Mouse (Mus musculus) cortical plate, adult 2 months (tissue): ENCODE measurements around the gene Arid1b. TPM values are rescaled to one million over a fixed set of nuclear protein-coding genes. Genes with fewer than 3 reads are reported as not detected.

Experiments
- H3K27ac ChIP-seq: fragments of 200-500 bp; 2 replicates; pipeline ENCODE4 v1.5.1; 2012; ENCODE audit warnings: low read length, control low read depth, inconsistent platforms; ENCODE audit not compliant: insufficient read depth
- H3K4me1 ChIP-seq: fragments of 200-500 bp; 2 replicates; pipeline ENCODE4 v1.6.1; 2011; ENCODE audit warnings: low read length; ENCODE audit not compliant: control insufficient read depth, insufficient read depth
- H3K4me3 ChIP-seq: fragments of 200-500 bp; 2 replicates; pipeline ENCODE4 v1.5.1; 2011; ENCODE audit warnings: mild to moderate bottlenecking, low read length, control low read depth; ENCODE audit not compliant: insufficient read depth
- CTCF ChIP-seq: fragments of 200-500 bp; IDR thresholded peaks from 2 replicates; pipeline ENCODE4 v1.5.1; 2011; ENCODE audit warnings: mild to moderate bottlenecking, control low read depth, low read length; ENCODE audit not compliant: insufficient read depth; ENCODE audit errors: extremely low read depth
- POLR2A ChIP-seq: fragments of 200-500 bp; IDR thresholded peaks from 2 replicates; pipeline ENCODE4 v1.6.1; 2011; ENCODE audit warnings: mild to moderate bottlenecking, low read length, control low read depth; ENCODE audit not compliant: insufficient read depth; ENCODE audit errors: extremely low read depth
- polyA plus RNA-seq: library from polyadenylated mRNA; depleted of rRNA; stranded (reverse); fragments of >200 nt; gene quantifications from 2 replicates; pipeline ENCODE4 v1.2.3, GENCODE M21; 2012

The Arid1b gene
- polyA plus RNA-seq, 1 experiment = 22.8 TPM

DNA sequence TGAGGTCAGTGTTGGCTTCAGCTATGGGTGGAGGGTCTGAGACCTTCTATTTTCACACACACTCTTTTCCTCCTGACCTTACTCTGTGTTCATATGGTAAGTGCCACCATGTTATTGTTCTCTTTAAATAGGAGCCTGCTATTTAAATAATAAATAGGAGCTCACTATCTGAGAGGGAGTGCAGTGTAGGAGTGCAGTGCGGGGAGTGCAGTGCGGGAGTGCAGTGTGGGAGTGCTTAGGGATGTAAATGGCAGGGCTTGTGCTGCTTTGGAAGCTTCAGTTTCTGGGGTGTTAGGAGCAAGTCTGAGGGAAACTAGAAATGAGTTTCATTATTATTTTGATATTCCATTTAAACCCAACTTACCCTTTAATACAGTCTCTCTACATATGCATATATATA is 36.2 kb downstream of the Arid1b start:
- Histone ChIP-seq H3K4me3 (no peak overlapping the region), H3K4me1 (peaks cover 2% of the 10 kb centered on the region; the same call in 1 of the 2 replicates), H3K27ac (no peak overlapping the region)
- TF ChIP-seq CTCF (no peak), POLR2A (no peak)

DNA sequence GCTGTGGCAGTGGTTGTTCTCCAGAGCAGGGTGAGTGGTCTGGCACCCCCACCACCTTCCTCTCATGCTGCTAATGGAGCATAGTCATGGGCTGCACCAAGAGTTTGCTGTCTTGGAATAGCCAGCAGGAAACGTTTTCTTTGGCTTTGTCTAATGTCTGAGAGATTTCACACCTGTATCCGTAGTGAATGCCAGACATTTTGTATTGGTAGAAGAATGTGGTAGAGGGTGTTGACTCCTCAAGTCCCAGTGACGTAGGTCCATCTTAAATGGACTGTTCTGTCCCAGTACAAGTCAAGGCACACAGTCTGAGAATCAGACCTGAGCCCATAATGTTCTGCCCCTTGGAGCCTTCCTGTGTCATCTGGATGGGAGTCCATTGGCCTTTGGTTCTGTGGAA is 39.2 kb downstream of the Arid1b start:
- Histone ChIP-seq H3K4me1 (peaks cover 8% of the 10 kb centered on the region), H3K27ac (no peak overlapping the region), H3K4me3 (no peak overlapping the region)
- TF ChIP-seq CTCF (no peak), POLR2A (no peak)

DNA sequence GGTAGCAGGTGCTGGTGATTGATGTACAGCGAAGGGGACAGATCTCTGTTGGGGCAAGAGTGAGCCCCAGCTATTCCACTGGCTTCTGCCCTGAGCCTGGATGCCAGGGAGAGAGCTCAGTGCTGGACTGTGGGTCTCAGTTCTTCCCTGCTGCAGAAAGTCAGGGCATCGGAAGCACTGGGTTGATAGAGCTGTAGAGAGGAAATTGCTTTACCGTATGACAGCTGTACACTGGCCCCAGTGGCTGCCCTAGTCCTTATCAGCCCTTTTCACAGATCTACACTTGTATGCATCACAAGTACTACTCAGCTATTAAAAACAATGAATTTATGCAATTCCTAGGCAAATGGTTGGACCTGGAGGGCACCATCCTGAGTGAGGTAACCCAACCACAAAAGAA is 40.1 kb downstream of the Arid1b start:
- Histone ChIP-seq H3K4me1 (peaks cover 8% of the 10 kb centered on the region), H3K27ac (no peak overlapping the region), H3K4me3 (no peak overlapping the region)
- TF ChIP-seq CTCF = no peak
- TF ChIP-seq POLR2A = no peak

DNA sequence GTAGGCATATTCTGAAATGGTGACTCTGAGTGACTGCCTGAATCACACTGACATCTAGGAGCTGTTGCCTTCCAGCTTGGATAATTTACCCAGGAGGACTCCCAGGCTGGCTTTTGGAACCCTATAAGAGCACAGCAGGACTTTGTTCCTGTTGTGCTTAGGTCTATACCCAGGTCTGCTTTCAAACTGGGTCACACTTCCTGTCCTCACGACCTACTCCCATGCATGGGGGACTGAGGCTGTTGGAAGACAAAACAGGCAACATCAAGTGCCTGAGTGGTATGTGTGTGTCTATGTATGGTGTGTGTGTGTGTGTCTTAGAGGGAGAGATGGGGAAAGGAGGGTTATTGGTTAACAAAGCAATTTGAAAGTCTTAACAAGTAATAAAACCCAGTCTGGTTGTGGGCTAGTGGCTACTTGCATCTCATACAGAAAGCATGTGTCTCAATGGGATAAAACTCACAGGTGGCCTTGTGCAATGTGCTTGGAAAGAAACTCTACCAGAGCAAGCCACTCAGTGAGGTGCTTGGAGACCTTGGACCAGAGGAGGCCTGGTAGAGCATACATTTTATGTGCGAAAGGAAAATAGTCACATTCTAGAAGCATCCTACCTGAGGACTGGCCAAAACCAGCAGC is 42.2 kb downstream of the Arid1b start:
- Histone ChIP-seq H3K4me1 (peaks cover 8% of the 10 kb centered on the region), H3K4me3 (no peak overlapping the region), H3K27ac (no peak overlapping the region)
- no peak for TF ChIP-seq POLR2A
- TF ChIP-seq CTCF = no peak

DNA sequence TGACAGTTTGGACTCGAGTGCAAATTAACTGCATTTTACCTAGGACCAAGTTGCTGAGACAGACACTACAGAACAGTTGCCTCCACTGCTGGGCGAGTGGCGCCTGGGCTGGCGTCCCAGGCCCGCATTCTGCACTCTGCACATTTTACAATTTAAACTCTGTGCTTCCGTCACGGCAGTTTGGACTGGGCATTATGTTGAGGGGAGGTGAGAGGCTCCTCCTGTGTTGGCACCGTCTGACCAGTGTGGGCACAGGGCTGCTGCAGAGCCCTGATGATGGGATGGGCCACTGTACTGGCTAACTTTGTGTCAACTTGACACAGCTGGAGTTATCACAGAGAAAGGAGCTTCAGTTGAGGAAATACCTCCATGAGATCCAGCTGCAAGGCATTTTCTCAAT is 43.1 kb downstream of the Arid1b start:
- TF ChIP-seq POLR2A (no peak), CTCF (no peak)

DNA sequence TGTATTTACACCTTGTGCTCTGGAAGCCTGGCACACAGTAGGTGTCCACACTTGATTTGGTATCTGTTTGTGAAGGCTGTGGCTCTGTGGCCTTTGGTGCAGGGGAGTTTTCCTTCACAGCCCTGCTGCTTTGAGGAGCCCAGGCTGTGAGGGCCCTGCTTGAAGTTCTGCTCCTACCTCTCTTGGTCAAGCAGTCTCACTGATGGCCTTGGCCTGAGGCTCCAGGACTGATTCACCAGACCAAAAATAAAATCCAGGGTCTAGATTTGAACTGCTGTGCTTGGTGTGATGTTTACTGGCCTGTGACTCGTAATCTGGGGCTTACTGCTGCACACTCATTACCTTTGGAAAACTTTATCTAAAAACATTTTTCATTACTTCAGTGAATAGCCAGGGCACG is 45.7 kb downstream of the Arid1b start:
- peaks cover 10% of the 10 kb centered on the region for H3K4me1 ChIP-seq
- no peak for TF ChIP-seq CTCF
- no peak for TF ChIP-seq POLR2A
- H3K4me3 ChIP-seq = no peak overlapping the region
- no peak overlapping the region for H3K27ac ChIP-seq

More for the DNA sequence above, 43.1 kb downstream of the Arid1b start:
- Histone ChIP-seq H3K4me1 (peaks cover 10% of the 10 kb centered on the region), H3K4me3 (no peak overlapping the region), H3K27ac (no peak overlapping the region)

DNA sequence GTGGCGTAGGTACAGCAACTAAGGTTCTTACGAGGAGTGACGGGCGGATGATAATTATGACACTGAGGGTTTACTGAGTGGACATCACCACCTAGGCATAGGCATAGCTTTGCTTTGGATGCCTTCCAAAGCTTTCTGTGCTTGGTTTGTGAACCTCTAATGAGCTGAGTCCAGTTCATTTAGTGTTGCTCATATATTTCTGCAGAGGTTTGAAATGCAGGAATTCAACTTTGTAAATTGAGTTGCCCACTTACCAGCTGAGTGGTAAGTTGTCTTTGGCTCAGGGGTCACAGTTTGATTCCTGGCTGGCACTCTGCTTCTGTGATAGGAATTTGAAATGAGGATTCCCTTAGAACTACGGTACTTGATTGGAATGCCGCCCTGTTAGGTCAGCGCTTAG is 49.7 kb downstream of the Arid1b start:
- Histone ChIP-seq H3K4me1 (peaks cover 7% of the 10 kb centered on the region; the same call in 1 of the 2 replicates), H3K4me3 (no peak overlapping the region), H3K27ac (no peak overlapping the region)
- TF ChIP-seq CTCF = no peak

DNA sequence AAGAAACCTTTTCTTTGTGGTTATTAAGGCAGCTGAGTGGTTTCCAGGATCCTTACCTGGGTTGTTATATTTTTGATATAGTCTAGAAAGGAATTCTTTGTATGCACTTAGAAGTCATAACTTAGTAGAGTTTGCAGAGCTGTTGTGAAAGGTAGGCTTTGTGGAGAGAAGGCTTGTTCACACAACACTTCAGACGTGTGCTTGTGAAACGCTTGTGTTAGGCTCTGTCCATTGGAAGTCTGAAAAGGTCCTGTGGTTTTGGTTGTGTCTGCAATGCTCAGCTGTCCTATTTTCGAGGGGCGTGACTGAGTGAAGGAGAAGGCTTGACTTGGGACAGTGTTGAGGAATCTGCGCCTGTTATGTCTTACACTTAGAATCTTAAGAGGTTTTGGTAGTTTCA is 51.5 kb downstream of the Arid1b start:
- no peak overlapping the region for H3K27ac ChIP-seq
- no peak overlapping the region for H3K4me3 ChIP-seq
- TF ChIP-seq CTCF = no peak
- no peak for TF ChIP-seq POLR2A
- H3K4me1 ChIP-seq = peaks cover 8% of the 10 kb centered on the region; the same call in 1 of the 2 replicates

DNA sequence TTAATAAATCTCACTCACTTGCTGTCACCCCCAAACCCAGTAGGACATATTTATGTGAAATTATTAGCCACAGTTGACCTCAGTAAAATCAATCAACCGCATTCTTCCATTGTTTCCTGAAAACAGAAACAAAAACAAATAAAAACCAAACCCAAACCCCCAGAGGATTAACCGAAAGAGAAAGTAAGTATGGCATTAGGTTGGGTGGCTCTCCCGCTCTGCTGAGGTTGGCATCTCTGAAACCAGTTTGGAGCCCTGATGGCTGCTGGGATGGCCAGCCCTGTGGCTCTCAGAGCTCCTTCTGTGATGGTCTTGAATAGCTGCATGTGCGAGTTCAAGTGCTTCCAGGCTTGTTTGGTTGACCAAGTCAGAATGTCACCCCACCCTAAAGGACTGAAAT is 53.2 kb downstream of the Arid1b start:
- TF ChIP-seq POLR2A (no peak), CTCF (no peak)
- no peak overlapping the region for H3K4me3 ChIP-seq
- peaks cover 6% of the 10 kb centered on the region; the same call in 1 of the 2 replicates for H3K4me1 ChIP-seq
- no peak overlapping the region for H3K27ac ChIP-seq

DNA sequence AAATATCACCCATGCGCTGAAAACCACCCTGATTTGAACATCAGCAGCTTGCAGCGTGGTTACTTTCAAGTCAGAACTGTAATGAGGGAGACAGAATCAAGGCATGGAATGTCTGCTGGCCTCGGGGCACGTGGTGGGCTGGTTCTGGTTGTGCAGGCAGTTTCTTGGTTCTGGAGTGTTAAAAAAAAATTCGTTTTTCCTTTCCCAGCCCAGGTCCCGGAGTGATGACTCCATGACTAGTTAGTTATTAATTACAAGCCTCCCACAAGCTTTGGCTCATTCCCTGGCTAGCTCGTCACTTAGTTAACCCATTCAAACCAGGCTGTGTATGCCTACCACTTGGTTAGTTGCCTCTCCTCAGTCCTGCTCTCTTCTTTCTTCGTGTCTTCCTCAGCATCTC is 56.1 kb downstream of the Arid1b start:
- H3K27ac ChIP-seq = no peak overlapping the region
- H3K4me1 ChIP-seq = peaks cover 12% of the 10 kb centered on the region
- no peak for TF ChIP-seq POLR2A
- TF ChIP-seq CTCF = no peak
- no peak overlapping the region for H3K4me3 ChIP-seq

DNA sequence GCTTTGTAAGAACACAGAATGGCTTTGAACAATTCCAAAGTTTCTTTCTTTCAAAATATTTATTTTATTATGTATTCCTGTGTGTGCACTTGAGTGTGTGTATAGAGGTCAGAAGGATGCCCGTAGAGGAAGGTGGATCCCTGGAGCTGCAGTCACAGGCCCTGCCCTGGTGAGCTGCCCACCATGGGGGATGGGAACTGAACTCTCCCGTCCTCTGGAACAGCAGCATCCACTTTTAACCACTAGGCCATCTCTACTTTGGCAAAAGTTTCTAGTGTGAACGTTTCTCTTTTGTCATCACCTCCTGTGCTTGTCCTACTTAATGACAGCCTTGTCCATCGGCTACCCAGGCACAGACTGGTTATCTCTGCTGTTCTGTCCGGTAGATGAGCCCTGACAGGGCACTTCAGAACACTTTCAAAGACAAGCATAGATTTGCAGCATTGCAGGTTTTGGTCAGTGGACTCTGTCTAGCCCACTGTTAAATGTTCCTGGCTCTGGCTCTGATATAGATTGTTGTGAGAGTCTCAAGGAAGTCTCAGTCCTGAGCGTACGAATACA is 56.9 kb downstream of the Arid1b start:
- H3K27ac ChIP-seq = no peak overlapping the region
- TF ChIP-seq POLR2A = no peak
- no peak for TF ChIP-seq CTCF

More for the DNA sequence above, 56.9 kb downstream of the Arid1b start:
- H3K4me1 ChIP-seq = peaks cover 9% of the 10 kb centered on the region
- no peak overlapping the region for H3K4me3 ChIP-seq
